Mouse (Mus musculus) intestine, embryonic 14.5 days (tissue): Measurements from ENCODE around the gene Cpa1. TPM values are rescaled to one million over a fixed set of nuclear protein-coding genes. Genes with fewer than 3 reads are reported as not detected.

Experiments used
- ATAC-seq: fragments of 200-750 bp; cut with Nextera tagmentation; replicated peaks from 2 replicates; pipeline ENCODE4 v1.8.0; 2017; ENCODE audit warnings: low read depth, moderate number of reproducible peaks, moderate TSS enrichment, moderate library complexity; ENCODE audit not compliant: low FRiP score, low TSS enrichment
- DNase-seq: peaks from one replicate; pipeline ENCODE4 v3.0.0-alpha.2; 2018; ENCODE audit warnings: low spot score
- H3K27ac ChIP-seq: fragments of 300-500 bp; sonication (generic); 2 replicates; pipeline ENCODE4 v1.5.1; 2014; ENCODE audit warnings: low read depth, mild to moderate bottlenecking, control low read depth
- H3K27me3 ChIP-seq: fragments of 300-500 bp; sonication (generic); replicated peaks from 2 replicates; pipeline ENCODE4 v1.6.1; 2014; ENCODE audit warnings: low read length, control low read depth; ENCODE audit not compliant: control insufficient read depth, insufficient read depth
- H3K36me3 ChIP-seq: fragments of 300-500 bp; sonication (generic); 2 replicates; pipeline ENCODE4 v1.6.1; 2014; ENCODE audit warnings: low read length, control low read depth; ENCODE audit not compliant: control insufficient read depth, insufficient read depth
- H3K4me1 ChIP-seq: fragments of 300-500 bp; sonication (generic); replicated peaks from 2 replicates; pipeline ENCODE4 v1.6.1; 2014; ENCODE audit warnings: low read length, control low read depth, mixed read lengths; ENCODE audit not compliant: control insufficient read depth, insufficient read depth
- H3K4me2 ChIP-seq: fragments of 300-500 bp; sonication (generic); 2 replicates; pipeline ENCODE4 v1.6.1; 2014; ENCODE audit warnings: low read length
- H3K4me3 ChIP-seq: fragments of 300-500 bp; sonication (generic); 2 replicates; pipeline ENCODE4 v1.5.1; 2014; ENCODE audit warnings: low read depth, low read length, control low read depth, mixed read lengths
- H3K9ac ChIP-seq: fragments of 300-500 bp; sonication (generic); 2 replicates; pipeline ENCODE4 v1.6.1; 2014; ENCODE audit warnings: mild to moderate bottlenecking, low read length
- H3K9me3 ChIP-seq: fragments of 300-500 bp; sonication (generic); 2 replicates; pipeline ENCODE4 v1.6.1; 2016; ENCODE audit warnings: low read length, control low read depth; ENCODE audit not compliant: control insufficient read depth
- WGBS: fragments of 180-500 bp; shearing (Covaris S2); extraction: QIAGEN DNeasy Blood & Tissue Kit; methylation state at CpG from one replicate; pipeline ENCODE4 v1.1.7; 2014; 5-methylcytosine and 5-hydroxymethylcytosine counted together
- polyA plus RNA-seq: library from polyadenylated mRNA; unstranded; fragments of >200 nt; fragmentation: Nextera tagmentation; extraction: Ambion mirVana; gene quantifications from 2 replicates; pipeline ENCODE4 v1.2.1, GENCODE M21; 2014

Cpa1 gene
- polyA plus RNA-seq, 1 experiment from 2014 or later: 167 TPM

DNA sequence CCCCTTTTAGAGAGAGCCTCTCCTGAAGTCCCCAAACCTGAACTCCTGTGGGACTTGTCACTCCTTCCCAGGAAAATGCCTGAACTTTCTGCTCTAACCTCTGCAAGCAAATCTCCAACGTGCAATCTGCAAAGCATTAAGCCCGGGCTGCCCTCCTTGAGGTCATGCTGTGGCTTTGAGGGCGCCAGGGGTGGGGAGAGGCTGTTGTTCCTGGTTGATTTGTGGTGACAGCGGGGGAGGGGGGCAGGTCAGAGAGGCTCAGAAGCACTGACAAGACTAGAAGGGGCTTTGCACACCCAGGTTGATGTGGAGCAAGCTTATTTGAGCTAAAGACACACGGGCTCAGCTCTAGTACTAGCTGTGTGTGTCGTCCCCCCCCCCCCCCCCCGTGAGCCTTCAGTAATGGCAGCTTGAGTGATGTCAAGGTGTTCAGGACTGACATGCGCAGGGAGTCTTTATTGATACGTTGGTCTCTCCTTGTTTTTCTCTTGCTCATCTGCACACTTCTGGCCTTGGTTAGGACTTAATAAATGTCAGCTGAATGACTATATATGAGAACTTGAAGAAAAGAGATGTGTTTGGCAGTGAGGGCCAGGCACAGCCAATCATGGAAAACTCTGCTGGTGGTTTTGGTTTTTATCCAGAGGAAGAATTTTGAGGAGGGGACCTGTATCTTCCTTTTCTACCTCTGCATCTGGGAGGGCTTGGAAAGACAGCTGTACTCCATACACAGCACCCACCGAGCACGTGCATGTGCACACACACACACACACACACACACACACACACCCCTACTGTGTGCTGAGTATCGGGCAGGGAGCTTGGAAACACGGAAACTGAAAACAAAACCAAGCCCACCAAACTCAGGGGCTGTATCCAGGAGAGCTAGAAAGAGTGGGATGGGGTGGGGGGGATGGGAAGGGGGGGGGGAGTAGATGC lies 21.7 kb upstream of the Cpa1 start:
- Histone ChIP-seq H3K4me1 (peaks cover 37% of the 10 kb centered on the region), H3K9ac (no peak overlapping the region), H3K9me3 (no peaks in the 10 kb centered on the region), H3K27ac (peak overlapping the region; percentile 8; the same call in 1 of the 2 replicates), H3K27me3 (no peaks in the 10 kb centered on the region), H3K4me2 (peak overlapping the region; percentile 38), H3K36me3 (no peaks in the 10 kb centered on the region), H3K4me3 (no peak overlapping the region)
- DNase-seq: peak; percentile 64
- ATAC-seq: peak; percentile 48
- WGBS: 12% methylated on average over 13 of the region's 13 CpGs

DNA sequence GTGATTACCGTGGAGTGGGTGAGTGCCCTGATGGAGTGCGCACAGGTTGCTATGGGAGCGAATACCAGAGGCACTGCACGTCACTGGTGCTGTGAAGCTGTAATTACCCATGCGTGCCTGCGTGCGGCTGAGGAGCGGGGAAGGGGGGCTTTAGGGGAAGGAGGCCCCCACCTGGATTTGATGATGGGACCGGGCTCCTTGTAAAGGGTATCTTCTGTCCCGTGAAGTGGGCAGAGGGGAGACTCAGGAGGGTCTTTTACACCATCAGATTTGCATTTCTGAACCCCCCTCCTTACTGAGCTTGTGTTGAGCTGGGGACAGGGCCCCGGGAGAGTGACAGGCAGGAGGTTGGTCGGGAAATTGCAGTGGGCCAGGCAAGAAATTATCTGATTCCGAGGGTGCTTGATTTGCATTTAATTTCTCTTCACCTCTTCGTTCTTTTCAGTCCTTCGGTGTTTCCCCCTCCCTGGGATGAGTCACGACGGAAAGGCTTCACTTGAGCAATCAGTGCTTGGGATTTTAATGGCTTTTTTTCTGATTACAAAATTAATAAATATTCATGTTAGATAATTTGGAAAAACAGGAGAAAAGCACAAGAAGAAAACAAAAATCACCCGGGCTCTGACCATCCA lies 20.9 kb upstream of the Cpa1 start:
- H3K4me1 ChIP-seq: peaks cover 39% of the 10 kb centered on the region
- H3K4me3 ChIP-seq: no peak overlapping the region
- peak overlapping the region; percentile 38 for H3K4me2 ChIP-seq
- H3K27ac ChIP-seq: 0 out of 2 replicates have a peak overlapping the region, but pooled peaks have one; percentile 8
- no peaks in the 10 kb centered on the region for H3K27me3 ChIP-seq
- H3K36me3 ChIP-seq: no peaks in the 10 kb centered on the region
- peak; percentile 69 for ATAC-seq
- H3K9ac ChIP-seq: no peak overlapping the region
- H3K9me3 ChIP-seq: no peaks in the 10 kb centered on the region
- no peak for DNase-seq
- WGBS: 19% methylated on average over 18 of the region's 18 CpGs

DNA sequence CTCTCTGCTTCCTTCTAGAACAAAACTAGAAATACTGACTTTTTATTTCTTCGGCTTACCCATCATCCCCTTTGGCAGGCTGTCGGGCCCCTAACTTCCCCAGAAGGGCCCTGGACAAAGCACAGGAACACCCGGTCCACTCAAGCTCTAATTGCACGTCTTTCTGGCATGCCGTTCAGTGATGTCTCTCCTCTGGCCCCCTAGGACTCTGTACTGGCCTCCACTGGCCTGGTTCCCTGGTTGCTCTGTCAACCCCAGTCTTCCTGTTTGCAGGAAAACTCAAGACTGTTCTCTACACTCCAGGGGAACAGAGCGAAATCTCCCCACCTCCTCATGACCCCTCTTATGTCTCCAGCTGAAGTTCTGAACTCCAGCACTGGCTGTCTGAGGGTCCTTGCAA lies 20.3 kb upstream of the Cpa1 start:
- H3K4me3 ChIP-seq: no peak overlapping the region
- H3K27ac ChIP-seq: 0 out of 2 replicates have a peak overlapping the region, but pooled peaks have one; percentile 1
- H3K9me3 ChIP-seq: no peaks in the 10 kb centered on the region
- ATAC-seq: no peak
- H3K27me3 ChIP-seq: no peaks in the 10 kb centered on the region
- H3K4me1 ChIP-seq: peaks cover 39% of the 10 kb centered on the region
- H3K36me3 ChIP-seq: no peaks in the 10 kb centered on the region
- no peak overlapping the region for H3K4me2 ChIP-seq
- DNase-seq: no peak
- WGBS: 55% methylated on average over 6 of the region's 6 CpGs
- H3K9ac ChIP-seq: no peak overlapping the region

DNA sequence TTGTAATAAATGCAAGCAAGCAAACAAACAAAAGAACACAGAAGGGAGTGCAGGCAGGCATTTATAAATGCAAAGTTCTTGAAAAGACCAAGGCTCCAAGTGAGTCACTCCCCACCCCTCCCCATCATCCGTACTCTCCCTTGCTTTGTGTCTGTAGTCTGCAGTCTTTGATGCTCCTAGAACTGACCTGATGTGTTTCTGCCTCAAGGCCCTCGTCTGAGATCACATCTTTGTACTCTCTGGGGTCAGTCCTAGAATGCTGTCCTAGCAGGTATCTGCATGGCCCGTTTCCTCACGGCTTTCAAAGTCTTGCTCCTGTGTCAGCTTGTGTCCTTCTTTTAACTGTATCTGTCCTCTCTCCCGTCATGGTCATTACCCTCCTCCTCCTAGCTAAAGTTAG lies 19.4 kb upstream of the Cpa1 start:
- WGBS: 83% methylated on average over 5 of the region's 5 CpGs
- Histone ChIP-seq H3K9me3 (no peaks in the 10 kb centered on the region), H3K27ac (no peak overlapping the region), H3K27me3 (no peaks in the 10 kb centered on the region), H3K4me1 (peaks cover 39% of the 10 kb centered on the region), H3K4me3 (no peak overlapping the region), H3K4me2 (no peak overlapping the region), H3K9ac (no peak overlapping the region), H3K36me3 (no peaks in the 10 kb centered on the region)
- DNase-seq (no peak), ATAC-seq (no peak)

DNA sequence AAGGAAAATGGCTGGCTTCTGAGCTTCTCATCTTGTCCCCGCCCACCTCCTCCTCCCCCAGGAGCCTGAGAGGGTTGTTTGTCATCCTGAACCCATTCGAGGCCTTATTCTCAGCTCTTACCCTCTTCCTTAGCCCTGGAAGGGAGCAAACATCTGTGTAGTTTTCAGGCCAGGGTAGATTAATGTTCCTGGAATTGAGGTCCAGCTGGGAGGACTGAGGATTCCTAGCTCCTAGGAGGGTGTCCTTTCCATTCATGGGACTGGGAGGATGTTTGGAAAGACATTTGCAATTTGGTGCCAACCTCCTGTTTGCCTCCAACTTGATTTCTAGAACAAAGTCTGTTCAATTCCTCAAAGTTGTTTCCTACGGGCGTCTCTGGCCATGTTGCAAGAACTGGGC lies 18.4 kb upstream of the Cpa1 start:
- DNase-seq (no peak), ATAC-seq (no peak)
- Histone ChIP-seq H3K4me1 (peaks cover 39% of the 10 kb centered on the region), H3K36me3 (no peaks in the 10 kb centered on the region), H3K4me3 (no peak overlapping the region), H3K27me3 (no peaks in the 10 kb centered on the region), H3K9ac (no peak overlapping the region), H3K9me3 (no peaks in the 10 kb centered on the region), H3K4me2 (no peak overlapping the region), H3K27ac (peak overlapping the region; percentile 57)
- 68% methylated on average over 4 of the region's 4 CpGs for WGBS

DNA sequence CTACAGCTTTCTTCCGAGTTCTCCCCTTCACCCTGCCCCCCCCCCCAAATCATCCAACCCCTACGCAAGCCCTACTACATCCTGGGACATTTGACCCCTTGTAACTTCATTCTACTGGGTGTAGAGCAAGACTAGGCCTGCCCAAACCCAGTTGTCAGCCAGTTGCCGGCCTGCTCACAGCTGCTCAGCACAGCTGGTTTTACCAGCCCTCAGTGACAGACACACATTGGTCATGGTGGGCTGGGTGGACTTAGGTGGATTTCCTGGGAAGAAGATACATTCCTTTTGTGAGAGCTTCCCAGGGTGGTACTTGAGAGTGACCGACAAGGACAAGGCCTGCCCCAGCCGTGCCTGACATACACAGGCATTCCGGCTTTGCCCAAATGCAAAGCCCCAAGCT lies 18.0 kb upstream of the Cpa1 start:
- Histone ChIP-seq H3K9me3 (no peaks in the 10 kb centered on the region), H3K9ac (no peak overlapping the region), H3K4me1 (peaks cover 35% of the 10 kb centered on the region), H3K4me3 (no peak overlapping the region), H3K4me2 (no peak overlapping the region), H3K36me3 (no peaks in the 10 kb centered on the region), H3K27me3 (no peaks in the 10 kb centered on the region), H3K27ac (peak overlapping the region; percentile 57)
- 79% methylated on average over 6 of the region's 6 CpGs for WGBS
- ATAC-seq (no peak), DNase-seq (no peak)

DNA sequence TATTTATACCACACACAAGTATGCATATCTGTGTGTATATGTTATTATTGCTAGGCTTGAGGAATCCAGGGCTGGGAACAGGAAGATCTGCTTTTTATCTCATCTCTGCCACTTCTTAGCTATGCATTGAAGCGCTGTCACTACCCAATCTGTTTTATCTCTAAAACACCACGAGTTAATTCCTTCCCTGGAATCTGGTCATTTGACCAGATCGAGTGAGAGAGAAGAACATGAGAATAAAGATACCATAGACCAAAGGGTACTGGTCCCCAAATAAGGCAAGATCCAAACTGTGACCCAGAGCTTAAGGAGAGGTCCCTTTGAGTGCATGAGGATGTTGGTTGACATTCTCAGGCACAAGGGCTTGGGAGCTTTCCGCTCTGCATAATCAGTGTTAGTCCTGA lies 17.0 kb upstream of the Cpa1 start:
- no peak overlapping the region for H3K9ac ChIP-seq
- no peak overlapping the region for H3K4me2 ChIP-seq
- H3K4me1 ChIP-seq: peaks cover 26% of the 10 kb centered on the region
- no peaks in the 10 kb centered on the region for H3K36me3 ChIP-seq
- peak overlapping the region; percentile 57 for H3K27ac ChIP-seq
- ATAC-seq (no peak; the same call in 1 of the 2 replicates), DNase-seq (no peak)
- WGBS: 28% methylated on average over 4 of the region's 4 CpGs
- H3K9me3 ChIP-seq: no peaks in the 10 kb centered on the region
- H3K4me3 ChIP-seq: no peak overlapping the region
- no peaks in the 10 kb centered on the region for H3K27me3 ChIP-seq

DNA sequence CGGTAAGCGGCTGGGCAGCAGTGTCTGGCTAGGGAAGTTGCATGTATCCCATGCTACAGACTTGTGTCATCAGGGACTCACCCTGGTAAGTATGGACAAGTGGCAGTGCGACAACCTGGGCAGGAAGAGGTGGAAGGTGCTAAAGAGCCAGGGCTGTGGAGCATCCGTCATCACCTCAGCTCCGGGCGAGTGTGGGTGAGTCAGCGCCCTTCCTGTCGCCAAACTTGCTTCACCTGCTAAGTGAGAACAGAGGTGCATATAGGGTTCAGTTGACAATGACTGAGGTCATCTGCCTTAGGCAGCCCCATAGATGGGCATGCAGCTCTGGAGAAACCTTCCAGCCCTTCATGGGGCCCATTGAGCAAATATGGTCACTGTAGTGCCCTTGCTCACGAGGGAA lies 14.3 kb upstream of the Cpa1 start:
- Histone ChIP-seq H3K4me3 (no peak overlapping the region), H3K9me3 (no peaks in the 10 kb centered on the region), H3K9ac (no peak overlapping the region), H3K4me1 (peaks cover 18% of the 10 kb centered on the region), H3K4me2 (no peak overlapping the region), H3K27me3 (no peaks in the 10 kb centered on the region), H3K27ac (no peak overlapping the region), H3K36me3 (no peaks in the 10 kb centered on the region)
- 91% methylated on average over 9 of the region's 9 CpGs for WGBS
- DNase-seq (no peak), ATAC-seq (no peak)
